Mouse (Mus musculus): Measurements from ENCODE around the gene Dnlz. TPM values are rescaled to one million over a fixed set of nuclear protein-coding genes. Genes with fewer than 3 reads are reported as not detected.
A peak's percentile ranks its signal among the peaks of the same experiment; 100 is the strongest.

Gene Dnlz
- polyA plus RNA-seq, 1 experiment from 2014 or later: 15.1 TPM

GRCm38 (mm10) chr2:26372396-26372795, 20.5 kb upstream of the Dnlz start:
- no peak for DNase-seq (ENCODE audit: low spot score)
- Histone ChIP-seq H3K9me3 (ENCODE audit: control insufficient read depth, low read length) (no peaks in the 10 kb centered on the region), H3K27ac (replicated peaks) (no peak overlapping the region), H3K27me3 (ENCODE audit: control insufficient read depth, insufficient read depth, low read length) (no peaks in the 10 kb centered on the region), H3K9ac (ENCODE audit: low read length) (no peak overlapping the region), H3K4me1 (replicated peaks; ENCODE audit: control insufficient read depth, insufficient read depth) (no peaks in the 10 kb centered on the region), H3K4me3 (ENCODE audit: low read depth, low read length) (no peak overlapping the region), H3K4me2 (replicated peaks; ENCODE audit: low read depth) (no peak overlapping the region), H3K36me3 (ENCODE audit: control insufficient read depth, insufficient read depth, low read length) (peaks cover 44% of the 10 kb centered on the region)
- no peak for ATAC-seq (ENCODE audit: low FRiP score, low TSS enrichment)
- TF ChIP-seq EP300 (optimal IDR thresholded peaks at IDR 0.05): no peak
- TF ChIP-seq CTCF (IDR thresholded peaks at IDR 0.05; ENCODE audit: low read depth): no peak
- WGBS: 98% methylated on average over 8 of the region's 8 CpGs

GRCm38 (mm10) chr2:26368572-26368971, 16.7 kb upstream of the Dnlz start:
- Histone ChIP-seq H3K27me3 (ENCODE audit: control insufficient read depth, insufficient read depth, low read length) (no peaks in the 10 kb centered on the region), H3K4me1 (replicated peaks; ENCODE audit: control insufficient read depth, insufficient read depth) (no peaks in the 10 kb centered on the region), H3K36me3 (ENCODE audit: control insufficient read depth, insufficient read depth, low read length) (peaks cover 39% of the 10 kb centered on the region), H3K9me3 (ENCODE audit: control insufficient read depth, low read length) (no peaks in the 10 kb centered on the region), H3K4me3 (ENCODE audit: low read depth, low read length) (no peak overlapping the region), H3K9ac (ENCODE audit: low read length) (no peak overlapping the region), H3K4me2 (replicated peaks; ENCODE audit: low read depth) (no peak overlapping the region), H3K27ac (replicated peaks) (no peak overlapping the region)
- TF ChIP-seq EP300 (optimal IDR thresholded peaks at IDR 0.05) (no peak), CTCF (IDR thresholded peaks at IDR 0.05; ENCODE audit: low read depth) (no peak)
- no peak for ATAC-seq (ENCODE audit: low FRiP score, low TSS enrichment)
- DNase-seq (ENCODE audit: low spot score): no peak
- 84% methylated on average over 1 of the region's 1 CpGs for WGBS

DNA sequence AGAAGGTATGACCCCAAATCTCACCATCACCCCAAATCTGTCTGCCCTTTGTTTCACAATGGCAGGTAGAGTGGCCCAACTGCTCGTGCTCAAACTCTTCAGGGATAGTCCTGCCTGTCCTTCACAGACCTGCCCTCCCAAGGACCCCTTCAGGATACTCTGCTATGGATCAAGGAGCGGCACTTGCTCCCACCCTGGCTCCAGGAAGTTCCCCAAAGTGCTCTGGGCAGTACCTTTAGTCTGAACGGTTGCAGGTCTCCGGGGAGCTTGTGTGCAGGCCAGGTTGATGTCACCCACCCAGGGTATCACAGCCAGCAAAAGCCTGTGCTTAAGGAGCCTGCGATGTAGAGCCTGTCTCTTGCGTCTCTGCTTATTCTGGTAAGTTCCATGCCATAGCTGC, 16.0 kb upstream of the Dnlz start:
- no peak for ATAC-seq (ENCODE audit: low FRiP score, low TSS enrichment)
- no peaks in the 10 kb centered on the region for H3K27me3 ChIP-seq (ENCODE audit: control insufficient read depth, insufficient read depth, low read length)
- no peaks in the 10 kb centered on the region for H3K9me3 ChIP-seq (ENCODE audit: control insufficient read depth, low read length)
- DNase-seq (ENCODE audit: low spot score): no peak
- no peak overlapping the region for H3K27ac ChIP-seq (replicated peaks)
- H3K9ac ChIP-seq (ENCODE audit: low read length): no peak overlapping the region
- H3K4me1 ChIP-seq (replicated peaks; ENCODE audit: control insufficient read depth, insufficient read depth): no peaks in the 10 kb centered on the region
- 90% methylated on average over 6 of the region's 6 CpGs for WGBS
- H3K4me3 ChIP-seq (ENCODE audit: low read depth, low read length): no peak overlapping the region
- H3K4me2 ChIP-seq (replicated peaks; ENCODE audit: low read depth): no peak overlapping the region
- H3K36me3 ChIP-seq (ENCODE audit: control insufficient read depth, insufficient read depth, low read length): peaks cover 40% of the 10 kb centered on the region
- no peak for TF ChIP-seq CTCF (IDR thresholded peaks at IDR 0.05; ENCODE audit: low read depth)

DNA sequence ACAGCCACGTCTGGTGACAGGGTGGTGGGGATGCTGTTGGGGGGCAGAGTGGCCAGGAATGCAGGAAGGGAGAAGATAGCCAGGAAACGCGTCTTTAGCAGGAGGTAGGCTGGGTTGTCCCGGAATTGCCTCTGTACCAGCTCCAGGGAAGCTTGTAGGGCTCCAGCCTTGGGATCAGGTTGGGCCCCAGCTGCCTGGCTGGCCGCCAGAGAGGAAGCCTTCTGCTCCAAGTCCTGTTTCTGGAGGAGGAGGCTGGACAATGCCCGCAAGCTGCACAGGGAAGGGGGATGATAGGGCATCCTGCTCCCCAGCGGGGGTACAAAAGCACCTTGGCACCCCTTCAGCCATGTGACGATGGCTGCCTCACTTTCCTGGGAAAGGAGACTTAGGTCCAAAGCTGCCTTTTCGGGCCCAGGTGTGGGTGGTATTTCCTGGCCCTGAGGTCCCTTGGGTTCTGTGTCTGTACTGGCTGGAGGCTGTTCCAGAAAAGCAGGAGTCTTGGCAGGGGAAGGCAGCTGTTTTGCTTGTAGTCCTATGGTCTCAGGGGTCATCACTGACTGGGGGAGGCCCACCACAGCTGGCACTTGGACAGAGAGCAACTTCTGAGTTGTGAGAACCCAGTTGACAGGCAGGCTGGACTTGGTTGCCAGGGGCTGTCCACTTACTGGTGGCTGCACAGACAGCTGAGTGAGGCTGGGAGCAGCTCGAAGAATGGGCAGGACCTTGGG, 13.0 kb upstream of the Dnlz start:
- TF ChIP-seq CTCF (IDR thresholded peaks at IDR 0.05; ENCODE audit: low read depth) (no peak), EP300 (optimal IDR thresholded peaks at IDR 0.05) (no peak)
- H3K4me3 ChIP-seq (ENCODE audit: low read depth, low read length): no peak overlapping the region
- peaks cover 28% of the 10 kb centered on the region for H3K36me3 ChIP-seq (ENCODE audit: control insufficient read depth, insufficient read depth, low read length)
- H3K4me1 ChIP-seq (replicated peaks; ENCODE audit: control insufficient read depth, insufficient read depth): no peaks in the 10 kb centered on the region
- no peaks in the 10 kb centered on the region for H3K9me3 ChIP-seq (ENCODE audit: control insufficient read depth, low read length)
- no peak overlapping the region; the same call in 1 of the 2 replicates for H3K27ac ChIP-seq (replicated peaks)
- H3K9ac ChIP-seq (ENCODE audit: low read length): 0 out of 2 replicates have a peak overlapping the region, but pooled peaks have one; percentile 13
- H3K27me3 ChIP-seq (ENCODE audit: control insufficient read depth, insufficient read depth, low read length): no peaks in the 10 kb centered on the region
- ATAC-seq (ENCODE audit: low FRiP score, low TSS enrichment) (no peak), DNase-seq (ENCODE audit: low spot score) (peak; percentile 45)
- 58% methylated on average over 10 of the region's 10 CpGs for WGBS
- H3K4me2 ChIP-seq (replicated peaks; ENCODE audit: low read depth): no peak overlapping the region

- no peak for TF ChIP-seq CTCF (IDR thresholded peaks at IDR 0.05; ENCODE audit: low read depth)
- no peak for TF ChIP-seq EP300 (optimal IDR thresholded peaks at IDR 0.05)
- Histone ChIP-seq H3K4me1 (replicated peaks; ENCODE audit: control insufficient read depth, insufficient read depth) (no peaks in the 10 kb centered on the region), H3K27me3 (ENCODE audit: control insufficient read depth, insufficient read depth, low read length) (no peaks in the 10 kb centered on the region), H3K36me3 (ENCODE audit: control insufficient read depth, insufficient read depth, low read length) (peaks cover 22% of the 10 kb centered on the region), H3K4me3 (ENCODE audit: low read depth, low read length) (no peak overlapping the region), H3K9ac (ENCODE audit: low read length) (no peak overlapping the region), H3K9me3 (ENCODE audit: control insufficient read depth, low read length) (no peaks in the 10 kb centered on the region), H3K27ac (replicated peaks) (no peak overlapping the region), H3K4me2 (replicated peaks; ENCODE audit: low read depth) (no peak overlapping the region)
- ATAC-seq (ENCODE audit: low FRiP score, low TSS enrichment) (no peak), DNase-seq (ENCODE audit: low spot score) (no peak)
- 65% methylated on average over 5 of the region's 5 CpGs for WGBS
Observed at GRCm38 (mm10) chr2:26363481-26363880, 11.6 kb upstream of the Dnlz start.

DNA sequence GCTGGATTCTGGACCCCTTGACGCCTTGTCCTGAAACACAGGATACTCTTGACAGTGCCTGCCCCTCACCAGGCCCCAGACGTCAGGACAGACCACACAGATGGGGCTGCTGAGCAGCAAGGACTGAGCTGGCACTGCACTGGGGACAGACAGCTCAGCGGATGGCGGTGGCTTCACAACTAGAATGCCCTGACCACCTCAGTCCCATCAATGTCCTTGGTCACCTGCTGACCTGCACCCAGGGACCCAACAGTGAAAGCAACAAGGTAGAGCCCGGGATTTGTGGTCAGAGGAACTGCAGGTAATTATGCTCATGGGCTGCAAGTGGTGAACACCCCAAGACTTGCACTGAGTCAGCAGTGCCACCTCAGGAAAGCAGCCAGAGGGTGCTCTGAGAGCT, 11.1 kb upstream of the Dnlz start:
- Histone ChIP-seq H3K36me3 (ENCODE audit: control insufficient read depth, insufficient read depth, low read length) (peaks cover 18% of the 10 kb centered on the region), H3K4me2 (replicated peaks; ENCODE audit: low read depth) (no peak overlapping the region), H3K4me3 (ENCODE audit: low read depth, low read length) (no peak overlapping the region), H3K9ac (ENCODE audit: low read length) (no peak overlapping the region), H3K4me1 (replicated peaks; ENCODE audit: control insufficient read depth, insufficient read depth) (no peaks in the 10 kb centered on the region), H3K27ac (replicated peaks) (no peak overlapping the region), H3K27me3 (ENCODE audit: control insufficient read depth, insufficient read depth, low read length) (no peaks in the 10 kb centered on the region), H3K9me3 (ENCODE audit: control insufficient read depth, low read length) (no peaks in the 10 kb centered on the region)
- DNase-seq (ENCODE audit: low spot score) (no peak), ATAC-seq (ENCODE audit: low FRiP score, low TSS enrichment) (no peak)
- whole genome bisulfite sequencing: 88% methylated on average over 5 of the region's 5 CpGs
- no peak for TF ChIP-seq CTCF (IDR thresholded peaks at IDR 0.05; ENCODE audit: low read depth)
- no peak for TF ChIP-seq EP300 (optimal IDR thresholded peaks at IDR 0.05)
